Mouse (Mus musculus) urinary bladder, postnatal 36 days (tissue): ENCODE results near the gene Ncbp1.
A peak's percentile ranks its signal among the peaks of the same experiment; 100 is the strongest.
"Not testable (repeated sequence)": the region's sequence is repeated elsewhere in the genome, so short reads cannot be mapped to it uniquely, and the experiment has no call there.

Experiments
- DNase-seq, 2 experiments: peaks; one replicate each; pipeline ENCODE4 v3.0.0; 2022; ENCODE audit warnings: low spot score in 2 of 2, mixed read lengths in 1 of 2

The Ncbp1 gene

GRCm38 (mm10) chr4:46129311-46130004, 9.0 kb upstream of the Ncbp1 start:
- no peak for DNase-seq

- DNase-seq = peak; percentile 11 to 35
These were observed 8.2 kb upstream of the Ncbp1 start for GRCm38 (mm10) chr4:46130221-46130620.

- DNase-seq = no peak
These were observed 6.6 kb upstream of the Ncbp1 start for GRCm38 (mm10) chr4:46131791-46132190.

- no peak for DNase-seq
These were observed 655 bp upstream of the Ncbp1 start for GRCm38 (mm10) chr4:46137629-46138286.

- DNase-seq = no peak
These were observed 5.9 kb downstream of the Ncbp1 start for GRCm38 (mm10) chr4:46144323-46144722.

GRCm38 (mm10) chr4:46146881-46147280, 8.5 kb downstream of the Ncbp1 start:
- no peak for DNase-seq

GRCm38 (mm10) chr4:46151903-46152544, 13.6 kb downstream of the Ncbp1 start:
- no peak for DNase-seq

- DNase-seq = no peak
These were observed 25.6 kb downstream of the Ncbp1 start for GRCm38 (mm10) chr4:46164027-46164426.

- DNase-seq = no peak
These were observed 27.4 kb downstream of the Ncbp1 start for GRCm38 (mm10) chr4:46165831-46166230.

GRCm38 (mm10) chr4:46171761-46172160, 33.3 kb downstream of the Ncbp1 start:
- no peak for DNase-seq

GRCm38 (mm10) chr4:46176313-46176712, 37.9 kb downstream of the Ncbp1 start:
- no peak for DNase-seq

- no peak for DNase-seq
These were observed 38.6 kb downstream of the Ncbp1 start for GRCm38 (mm10) chr4:46177018-46177417.

- DNase-seq = no peak
These were observed 39.1 kb downstream of the Ncbp1 start for GRCm38 (mm10) chr4:46177496-46177895.

GRCm38 (mm10) chr4:46181168-46181567, 42.8 kb downstream of the Ncbp1 start:
- no peak for DNase-seq

GRCm38 (mm10) chr4:46182181-46182580, 43.8 kb downstream of the Ncbp1 start:
- DNase-seq = no peak

- no peak for DNase-seq
These were observed 47.0 kb downstream of the Ncbp1 start for GRCm38 (mm10) chr4:46185423-46185822.

- no peak for DNase-seq
These were observed 47.5 kb downstream of the Ncbp1 start for GRCm38 (mm10) chr4:46185890-46186289.

- no peak for DNase-seq
These were observed 48.1 kb downstream of the Ncbp1 start for GRCm38 (mm10) chr4:46186466-46186865.

- not testable (repeated sequence) for DNase-seq
These were observed 53.6 kb downstream of the Ncbp1 start for GRCm38 (mm10) chr4:46192011-46192410.

- peak; percentile 89 to 94 for DNase-seq
These were observed 57.5 kb downstream of the Ncbp1 start, which contains the start of gene Xpa for GRCm38 (mm10) chr4:46195781-46196487. Gene Xpa (minus strand): TSS chr4:46196311.

- no peak for DNase-seq
These were observed 58.1 kb downstream of the Ncbp1 start for GRCm38 (mm10) chr4:46196513-46196912.

GRCm38 (mm10) chr4:46198064-46198463, 59.7 kb downstream of the Ncbp1 start:
- no peak for DNase-seq
